Mouse (Mus musculus): ENCODE results near the gene Mdfic.

Mdfic gene

DNA sequence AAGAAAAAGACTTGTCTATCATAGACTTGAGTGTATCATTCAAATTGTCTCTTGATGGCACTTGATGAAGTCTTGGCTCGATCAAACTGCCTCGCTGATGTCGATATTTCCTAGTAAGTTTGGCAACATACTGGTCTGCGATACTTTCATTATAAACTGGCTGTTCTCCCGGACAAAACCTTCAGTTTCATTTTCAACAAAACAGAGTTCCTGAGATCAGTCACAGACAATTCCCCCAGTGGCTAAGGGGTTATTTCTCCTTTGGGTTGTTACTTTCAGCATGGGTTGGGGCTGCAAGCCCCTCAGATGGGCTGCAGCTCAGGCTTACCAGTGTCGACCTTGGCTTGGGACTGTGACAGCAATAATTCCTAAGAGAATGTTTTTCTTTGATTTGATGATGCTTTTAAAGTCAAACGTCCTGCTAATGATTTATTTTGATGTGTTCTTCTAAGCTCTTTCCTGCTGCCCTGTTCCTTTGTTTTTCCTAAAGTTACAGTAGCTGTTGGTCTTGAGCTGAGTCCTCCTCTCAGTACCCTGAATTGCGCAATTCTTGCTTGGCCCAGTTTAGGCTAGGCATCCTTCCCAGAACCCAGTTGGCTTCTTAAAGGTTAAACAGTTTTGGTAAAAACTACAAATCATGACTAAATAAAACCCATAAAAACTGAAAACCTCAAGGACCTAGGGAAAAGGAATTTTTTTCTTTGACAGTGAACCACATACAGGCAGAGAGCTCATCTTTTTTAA, 73.3 kb downstream of the Mdfic start:
- DNase-seq: peak in 1 of 2 experiments; percentile 6

DNA sequence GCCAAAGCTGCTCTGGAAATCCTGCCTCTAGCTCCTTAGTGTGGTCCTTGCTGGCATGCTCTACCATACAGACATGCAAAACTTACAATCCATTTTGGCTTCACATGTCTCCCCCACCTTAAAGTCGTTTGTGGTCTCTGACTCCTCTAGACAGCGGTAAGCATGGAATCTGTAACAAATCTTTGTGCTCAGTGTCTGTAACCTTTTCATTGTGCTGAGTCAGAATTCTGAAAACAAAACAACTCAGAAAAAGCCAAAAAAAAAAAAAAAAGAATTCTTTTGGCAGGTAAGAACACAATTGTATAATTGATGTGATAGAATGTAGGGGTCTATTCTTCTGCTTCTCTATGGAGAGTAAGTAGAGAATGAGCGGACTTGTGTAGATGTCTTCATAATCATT, 74.3 kb downstream of the Mdfic start:
- DNase-seq: no peak

DNA sequence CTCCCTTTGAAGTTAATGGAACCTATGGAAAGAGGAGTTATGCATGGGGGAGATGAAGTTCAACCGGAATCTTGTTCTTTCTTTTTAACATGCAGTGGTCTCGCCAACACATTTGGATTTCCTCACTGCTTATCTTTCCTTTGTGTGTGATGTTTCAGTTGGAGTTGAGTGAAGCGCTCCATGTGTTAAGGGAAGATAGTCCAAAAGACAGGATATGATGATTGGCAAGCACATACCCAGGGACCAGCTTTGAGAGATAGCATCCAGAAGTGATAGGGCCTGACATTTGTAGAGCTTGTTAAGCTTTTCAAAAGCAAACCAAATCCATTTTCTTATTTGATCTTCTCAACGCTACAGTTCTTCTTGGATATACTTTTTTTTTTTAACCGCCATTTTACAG, 86.9 kb downstream of the Mdfic start:
- no peak for DNase-seq

DNA sequence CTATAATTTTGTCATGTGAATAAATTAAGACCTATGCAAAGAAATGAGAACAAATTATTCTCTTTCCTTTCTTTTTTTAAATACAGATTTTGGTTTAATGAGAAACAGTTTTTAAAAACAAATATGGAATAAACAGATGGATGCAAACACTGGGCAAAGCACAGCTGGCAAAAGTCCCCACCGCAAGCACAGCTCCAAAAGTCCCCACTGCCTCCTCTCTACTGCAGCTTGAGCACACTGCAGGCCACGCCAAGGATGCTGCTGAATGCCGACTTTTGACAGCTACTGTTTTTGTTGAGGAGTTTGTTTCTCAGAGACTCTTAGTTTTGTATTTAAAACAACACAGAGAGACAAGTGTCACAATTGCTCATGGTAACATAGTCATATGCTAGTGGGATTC, 104.8 kb downstream of the Mdfic start:
- no peak for DNase-seq

DNA sequence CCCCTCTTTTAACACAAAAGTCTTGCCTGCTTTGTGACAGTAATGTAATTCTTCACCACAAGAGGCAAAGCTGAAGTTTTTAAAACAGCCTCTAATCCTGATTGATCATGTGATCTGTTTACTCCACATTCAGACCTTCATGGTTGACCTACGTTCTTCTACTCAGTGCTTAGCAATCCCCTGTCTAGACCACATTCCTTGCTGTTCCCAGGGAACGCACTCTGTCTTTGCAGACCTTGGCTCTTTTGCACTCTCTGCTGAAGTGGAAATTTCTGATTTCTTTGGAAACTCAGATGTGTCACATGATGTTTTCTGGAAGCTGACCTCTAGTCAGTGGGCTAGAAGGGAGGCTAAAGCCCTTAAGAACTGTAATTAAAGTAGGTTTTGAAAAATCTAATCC, 109.4 kb downstream of the Mdfic start:
- DNase-seq: no peak

DNA sequence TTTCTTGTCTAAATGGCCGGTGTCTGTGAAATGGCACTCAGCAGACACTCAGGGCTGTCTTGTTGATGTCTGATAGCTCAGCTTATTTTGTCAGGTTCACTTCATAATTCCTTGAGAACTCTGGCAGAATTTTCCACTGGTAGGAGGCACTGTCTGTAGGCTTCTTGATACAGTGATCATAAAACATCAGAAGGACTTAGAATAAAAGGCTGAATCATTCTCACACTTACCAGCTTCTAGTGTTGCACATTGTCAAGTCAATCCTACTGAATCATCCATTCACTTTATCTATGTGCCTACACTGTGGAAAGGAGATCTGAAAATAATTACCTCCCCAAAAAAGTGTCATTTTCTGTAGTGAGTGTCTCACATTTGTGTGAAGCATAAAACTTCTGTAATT, 110.2 kb downstream of the Mdfic start:
- DNase-seq: no peak

DNA sequence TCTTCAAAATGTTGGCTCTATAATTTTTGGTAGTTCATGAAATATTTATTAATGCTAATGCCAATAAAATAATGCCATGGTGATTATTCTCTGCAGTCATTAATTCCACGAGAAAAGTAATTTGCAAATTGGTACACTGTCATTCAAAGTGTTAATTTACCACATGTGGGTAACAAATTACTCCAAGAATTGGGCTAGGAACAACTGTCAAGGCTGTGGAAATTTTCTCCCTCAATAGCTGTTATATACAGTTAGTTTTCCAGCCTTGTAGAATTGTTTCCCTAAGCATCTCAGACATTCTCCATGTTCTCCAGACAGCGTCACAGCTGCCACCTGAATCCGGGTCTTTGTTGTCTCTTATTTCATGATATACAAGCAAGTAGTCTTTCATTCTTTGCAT, 117.2 kb downstream of the Mdfic start:
- DNase-seq: no peak

DNA sequence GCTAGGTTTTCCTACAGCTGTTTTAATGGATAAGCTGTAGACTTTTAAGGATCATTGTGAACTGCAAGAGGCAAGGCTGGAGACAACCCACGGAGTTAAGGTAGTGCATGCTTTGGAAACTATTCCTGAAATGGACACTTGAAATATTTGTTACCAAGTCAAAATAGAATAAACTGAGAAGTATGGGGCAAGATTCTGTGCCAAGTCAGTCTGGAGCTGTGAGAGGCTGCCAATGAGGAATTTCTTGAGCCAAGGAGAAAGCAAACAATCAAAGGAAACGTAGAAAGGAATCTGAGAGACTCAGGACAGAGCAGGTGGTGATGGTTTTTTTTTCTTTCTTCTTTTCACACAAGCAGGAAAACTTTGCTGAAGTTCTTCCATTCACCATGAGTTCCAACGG, 119.4 kb downstream of the Mdfic start:
- no peak for DNase-seq

DNA sequence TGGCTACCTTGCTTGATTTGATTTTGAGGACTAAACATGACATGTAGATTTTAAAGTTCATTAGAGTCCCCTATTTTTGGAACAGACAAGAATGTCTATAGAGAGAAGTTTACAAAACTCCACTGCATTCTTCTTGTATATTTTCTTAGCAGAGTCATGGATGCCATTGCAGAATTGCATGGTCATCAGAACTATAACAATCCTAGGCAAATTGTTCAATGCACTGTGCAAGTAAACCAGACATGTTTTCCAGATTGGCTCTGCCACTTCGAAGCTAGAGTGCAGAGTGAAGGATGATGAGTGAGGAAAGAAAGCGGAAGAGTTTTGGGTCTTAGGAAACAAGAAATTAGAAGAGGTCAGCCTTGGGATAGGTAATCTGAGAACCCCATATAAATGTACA, 120.0 kb downstream of the Mdfic start:
- no peak for DNase-seq

DNA sequence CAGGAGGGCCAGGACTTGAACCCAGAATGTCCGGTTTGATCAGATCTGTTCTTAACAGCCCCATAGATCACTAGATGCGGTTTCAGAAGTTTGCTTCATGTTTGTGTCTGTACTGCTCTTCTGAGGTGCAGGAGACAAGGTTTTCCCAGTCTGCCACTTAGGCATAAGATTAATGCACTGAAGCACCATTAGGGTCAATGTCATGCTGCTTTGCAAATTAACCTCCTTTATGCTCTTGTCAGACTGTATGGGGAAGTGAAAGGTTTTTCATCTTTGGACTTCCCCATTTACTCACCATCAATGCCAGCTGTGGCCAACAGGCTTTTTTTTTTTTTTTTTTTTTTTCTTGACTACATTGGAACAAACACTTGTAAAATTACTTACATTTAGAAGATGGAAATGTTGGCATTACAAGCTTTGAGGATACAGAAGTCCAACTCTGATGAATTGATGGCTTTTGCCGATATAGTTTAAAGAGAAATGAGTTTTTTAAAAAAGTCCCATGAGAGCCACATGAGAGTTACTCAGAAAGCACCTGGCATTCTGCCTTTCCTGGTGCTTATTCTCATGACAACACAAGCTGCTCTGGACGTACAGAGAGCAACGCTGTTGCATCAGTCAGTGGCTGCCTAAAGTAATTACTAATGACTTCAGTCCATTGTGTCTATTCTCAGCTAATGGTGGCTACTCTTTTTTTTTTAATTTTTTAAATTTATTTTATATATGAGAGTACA, 121.2 kb downstream of the Mdfic start:
- no peak for DNase-seq

DNA sequence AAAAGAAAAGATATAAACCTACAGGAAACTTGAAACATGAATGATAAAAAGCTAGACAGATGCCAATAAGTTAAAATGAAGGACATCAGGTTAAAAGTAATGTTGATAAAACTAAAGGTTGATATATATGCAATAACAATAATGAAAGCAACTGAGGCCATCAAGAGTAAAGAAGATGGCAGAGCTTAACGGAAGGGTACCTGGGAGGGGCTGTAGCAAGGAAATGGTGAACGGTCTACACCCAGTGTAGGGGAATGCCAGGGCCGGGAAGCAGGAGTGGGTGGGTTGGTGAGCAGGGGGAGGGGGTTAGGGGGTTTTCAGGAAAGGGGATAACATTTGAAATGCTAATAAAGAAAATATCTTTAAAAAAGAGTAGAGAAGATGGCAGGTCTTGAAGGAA, 122.8 kb downstream of the Mdfic start:
- DNase-seq: no peak

DNA sequence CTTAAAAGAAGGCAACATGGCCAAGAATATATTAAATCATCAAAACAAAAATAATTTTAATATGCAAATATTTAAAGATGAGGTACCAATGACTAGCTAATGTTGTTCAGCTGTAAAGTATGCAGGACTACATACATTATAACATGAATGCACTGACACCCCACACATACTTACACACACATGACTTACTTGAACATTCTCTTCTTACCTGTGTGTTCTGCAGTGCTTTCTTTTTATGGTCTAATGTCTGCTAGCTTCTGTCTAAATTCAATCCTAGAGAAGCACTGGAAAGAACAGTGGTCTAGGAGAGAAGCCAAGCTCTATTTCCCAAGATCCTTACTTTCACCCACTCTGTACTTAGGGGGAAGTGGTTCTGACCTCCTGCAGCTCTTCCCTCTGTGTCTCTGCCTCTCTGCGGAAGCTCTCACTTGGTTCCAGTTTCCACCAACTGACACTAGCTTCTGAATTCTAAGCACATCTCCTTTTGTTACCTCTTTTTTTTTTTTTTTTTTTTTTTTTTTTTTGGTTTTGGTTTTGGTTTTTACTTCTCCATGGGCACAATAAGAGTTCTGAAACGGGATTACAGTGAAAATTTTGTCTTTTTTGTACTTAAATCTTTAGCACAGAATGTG, 125.4 kb downstream of the Mdfic start:
- DNase-seq: no peak
